Comparison of ENCODE assay signal across 16 mouse cellular contexts in genomic region chr12:44006795-44007194, GRCm38 (mm10).
"Had no signal": no experiment of that assay in that cellular context is flagged by ENCODE, and none has a peak within 500 bp of the region (broad histone marks: within the 10 kb centered on the region; RNA-seq: fewer than 3 reads in every experiment).

No protein-coding gene starts in this region.

- DNase-seq: retina, postnatal 1 day; right cerebral cortex, adult 18-20 months; right cerebral cortex, postnatal 14 days; right cerebral cortex, postnatal 25 days; right cerebral cortex, postnatal 4 days; spleen, adult 18-20 months; thymus, adult 18-20 months; thymus, adult 2 months; thymus, postnatal 14 days; thymus, postnatal 25 days; thymus, postnatal 36 days; thymus, postnatal 4 days had no signal

- H3K4me3 ChIP-seq: neural tube, embryonic 13.5 days; neural tube, embryonic 15.5 days; stomach, embryonic 15.5 days had no signal

- H3K9ac ChIP-seq: neural tube, embryonic 13.5 days; neural tube, embryonic 15.5 days; stomach, embryonic 15.5 days had no signal

- H3K36me3 ChIP-seq: neural tube, embryonic 13.5 days; neural tube, embryonic 15.5 days; stomach, embryonic 15.5 days had no signal

- H3K4me2 ChIP-seq: neural tube, embryonic 13.5 days; neural tube, embryonic 15.5 days; stomach, embryonic 15.5 days had no signal

- H3K27me3 ChIP-seq: neural tube, embryonic 13.5 days; neural tube, embryonic 15.5 days; stomach, embryonic 15.5 days had no signal

- H3K9me3 ChIP-seq: neural tube, embryonic 13.5 days; neural tube, embryonic 15.5 days; stomach, embryonic 15.5 days had no signal

- H3K4me1 ChIP-seq: neural tube, embryonic 13.5 days; neural tube, embryonic 15.5 days; stomach, embryonic 15.5 days had no signal

- H3K27ac ChIP-seq: neural tube, embryonic 13.5 days; neural tube, embryonic 15.5 days; stomach, embryonic 15.5 days; stomach, postnatal 0 days had no signal
